Mouse (Mus musculus) embryonic facial prominence, embryonic 12.5 days (tissue): ENCODE measurements around the gene Serpinb7. TPM values are rescaled to one million over a fixed set of nuclear protein-coding genes. Genes with fewer than 3 reads are reported as not detected.

Experiments
- ATAC-seq: fragments of 200-750 bp; cut with Nextera tagmentation; 2 replicates; pipeline ENCODE4 v1.8.0; 2017; ENCODE audit not compliant: insufficient number of reproducible peaks, insufficient read depth, low FRiP score, low TSS enrichment
- H3K27ac ChIP-seq: fragments of 300-500 bp; sonication (generic); 2 replicates; pipeline ENCODE4 v1.5.1; 2016; ENCODE audit warnings: mild to moderate bottlenecking
- H3K27me3 ChIP-seq: fragments of 300-500 bp; sonication (generic); 2 replicates; pipeline ENCODE4 v1.6.1; 2016; ENCODE audit warnings: mild to moderate bottlenecking, moderate library complexity
- H3K36me3 ChIP-seq: fragments of 300-500 bp; sonication (generic); 2 replicates; pipeline ENCODE4 v1.6.1; 2016; ENCODE audit warnings: mild to moderate bottlenecking
- H3K4me1 ChIP-seq: fragments of 300-500 bp; sonication (generic); 2 replicates; pipeline ENCODE4 v1.6.1; 2016
- H3K4me2 ChIP-seq: fragments of 300-500 bp; sonication (generic); replicated peaks from 2 replicates; pipeline ENCODE4 v1.6.1; 2016; ENCODE audit warnings: mild to moderate bottlenecking, moderate library complexity
- H3K4me3 ChIP-seq: fragments of 300-500 bp; sonication (generic); 2 replicates; pipeline ENCODE4 v1.5.1; 2016; ENCODE audit warnings: mild to moderate bottlenecking
- H3K9ac ChIP-seq: fragments of 300-500 bp; sonication (generic); 2 replicates; pipeline ENCODE4 v1.6.1; 2016; ENCODE audit warnings: mild to moderate bottlenecking, moderate library complexity
- H3K9me3 ChIP-seq: fragments of 300-500 bp; sonication (generic); 2 replicates; pipeline ENCODE4 v1.6.1; 2016; ENCODE audit warnings: mild to moderate bottlenecking, moderate library complexity
- WGBS: fragments of 180-500 bp; shearing (Covaris S2); methylation state at CpG from one replicate; pipeline ENCODE4 v1.1.7; 2016; 5-methylcytosine and 5-hydroxymethylcytosine counted together
- polyA plus RNA-seq: library from polyadenylated mRNA; unstranded; fragments of >200 nt; fragmentation: Nextera tagmentation; extraction: Ambion mirVana; gene quantifications from 2 replicates; pipeline ENCODE4 v1.2.1, GENCODE M21; 2016

The Serpinb7 gene
- polyA plus RNA-seq, 1 experiment from 2014 or later: 0.46 TPM

GRCm38 (mm10) chr1:107397481-107397880 lies 2.0 kb upstream of the Serpinb7 start:
- Histone ChIP-seq H3K27ac (no peak overlapping the region), H3K4me1 (no peaks in the 10 kb centered on the region), H3K9me3 (no peaks in the 10 kb centered on the region), H3K4me3 (no peak overlapping the region), H3K36me3 (no peaks in the 10 kb centered on the region), H3K4me2 (no peak overlapping the region), H3K9ac (no peak overlapping the region), H3K27me3 (no peaks in the 10 kb centered on the region)
- ATAC-seq: no peak
- 79% methylated on average over 1 of the region's 1 CpGs for WGBS

GRCm38 (mm10) chr1:107402082-107402481 lies 2.6 kb downstream of the Serpinb7 start:
- Histone ChIP-seq H3K4me3 (no peak overlapping the region), H3K9ac (no peak overlapping the region), H3K27ac (no peak overlapping the region), H3K4me1 (no peaks in the 10 kb centered on the region), H3K4me2 (no peak overlapping the region), H3K9me3 (no peaks in the 10 kb centered on the region), H3K27me3 (no peaks in the 10 kb centered on the region), H3K36me3 (no peaks in the 10 kb centered on the region)
- WGBS: 77% methylated on average over 4 of the region's 4 CpGs
- ATAC-seq: no peak

GRCm38 (mm10) chr1:107414650-107415049 lies 15.2 kb downstream of the Serpinb7 start:
- Histone ChIP-seq H3K9ac (no peak overlapping the region), H3K27ac (no peak overlapping the region), H3K9me3 (no peaks in the 10 kb centered on the region), H3K27me3 (no peaks in the 10 kb centered on the region), H3K4me1 (no peaks in the 10 kb centered on the region), H3K4me2 (no peak overlapping the region), H3K4me3 (no peak overlapping the region), H3K36me3 (no peaks in the 10 kb centered on the region)
- no peak for ATAC-seq
- WGBS: 28% methylated on average over 1 of the region's 1 CpGs

GRCm38 (mm10) chr1:107422487-107422886 lies 23.0 kb downstream of the Serpinb7 start:
- WGBS: 80% methylated on average over 4 of the region's 4 CpGs
- Histone ChIP-seq H3K36me3 (no peaks in the 10 kb centered on the region), H3K27ac (no peak overlapping the region), H3K9me3 (no peaks in the 10 kb centered on the region), H3K9ac (no peak overlapping the region), H3K4me1 (no peaks in the 10 kb centered on the region), H3K4me3 (no peak overlapping the region), H3K27me3 (no peaks in the 10 kb centered on the region), H3K4me2 (no peak overlapping the region)
- no peak for ATAC-seq

DNA sequence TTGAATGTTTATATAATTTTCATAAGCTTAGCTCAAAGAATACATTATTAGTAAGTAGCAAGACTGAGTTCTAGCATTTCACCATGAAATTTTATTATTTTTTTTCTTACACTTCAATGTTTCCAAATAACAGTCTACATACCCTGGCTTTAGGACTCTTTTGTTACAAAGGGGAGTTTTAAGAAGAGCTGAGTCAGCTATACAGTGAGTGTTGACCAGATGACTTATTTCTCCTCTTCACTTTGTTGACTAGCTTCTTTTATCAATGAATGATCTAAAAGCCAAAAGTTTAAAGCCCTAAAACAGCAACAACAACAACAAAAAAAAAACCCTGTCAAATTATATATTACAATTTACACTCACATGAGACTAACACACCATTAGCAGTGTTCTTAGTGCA lies 31.8 kb downstream of the Serpinb7 start:
- ATAC-seq: no peak
- Histone ChIP-seq H3K9ac (no peak overlapping the region), H3K4me2 (no peak overlapping the region), H3K4me1 (no peaks in the 10 kb centered on the region), H3K4me3 (no peak overlapping the region), H3K36me3 (no peaks in the 10 kb centered on the region), H3K27ac (no peak overlapping the region), H3K9me3 (no peaks in the 10 kb centered on the region), H3K27me3 (no peaks in the 10 kb centered on the region)

DNA sequence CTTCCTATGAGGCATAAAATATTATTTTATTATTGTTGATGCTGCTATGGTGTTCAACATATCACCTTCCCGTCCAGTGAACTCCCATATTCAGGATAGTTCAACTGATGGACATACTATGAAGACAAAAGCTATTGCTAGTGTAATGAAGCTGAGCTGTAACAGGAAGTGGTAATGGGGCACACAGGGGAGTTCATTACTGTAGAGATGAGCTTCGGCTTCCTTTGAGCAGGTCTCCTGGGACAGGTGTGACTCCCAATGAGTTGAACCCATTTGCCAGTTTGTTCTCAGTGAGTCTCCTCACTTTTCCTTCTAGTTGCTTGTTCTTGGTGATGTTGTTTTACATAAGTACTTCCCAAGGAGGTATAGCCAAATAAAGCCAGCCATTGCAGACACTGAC lies 36.1 kb downstream of the Serpinb7 start:
- H3K27me3 ChIP-seq: no peaks in the 10 kb centered on the region
- H3K4me1 ChIP-seq: no peaks in the 10 kb centered on the region
- H3K9ac ChIP-seq: no peak overlapping the region
- WGBS: 91% methylated on average over 2 of the region's 2 CpGs
- no peaks in the 10 kb centered on the region for H3K9me3 ChIP-seq
- no peak overlapping the region for H3K27ac ChIP-seq
- H3K4me3 ChIP-seq: no peak overlapping the region
- ATAC-seq: no peak
- no peak overlapping the region for H3K4me2 ChIP-seq
- H3K36me3 ChIP-seq: no peaks in the 10 kb centered on the region

DNA sequence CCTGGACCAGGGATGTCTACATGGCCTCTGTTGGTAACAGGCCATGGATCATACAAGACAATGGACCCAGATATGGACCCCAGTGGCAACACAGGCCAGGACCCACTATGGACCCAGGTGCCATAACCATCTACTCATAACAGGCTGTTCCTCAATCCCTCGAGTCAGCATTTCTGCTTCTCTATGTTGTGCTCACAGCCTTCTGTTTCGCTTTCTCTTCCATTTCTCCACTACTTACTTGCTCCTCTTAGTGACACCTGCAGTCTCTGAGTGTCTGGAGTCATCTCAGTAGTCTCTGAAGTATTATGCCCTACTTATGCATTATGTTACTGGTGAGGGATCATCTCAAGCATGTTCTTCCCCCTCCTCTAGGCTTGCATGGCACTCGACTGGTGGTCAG lies 40.0 kb downstream of the Serpinb7 start:
- H3K4me1 ChIP-seq: no peaks in the 10 kb centered on the region
- no peak for ATAC-seq

GRCm38 (mm10) chr1:107445352-107445751 lies 45.9 kb downstream of the Serpinb7 start:
- Histone ChIP-seq H3K9me3 (no peaks in the 10 kb centered on the region), H3K4me1 (no peaks in the 10 kb centered on the region), H3K4me3 (no peak overlapping the region), H3K27me3 (no peaks in the 10 kb centered on the region), H3K9ac (no peak overlapping the region), H3K27ac (no peak overlapping the region), H3K4me2 (no peak overlapping the region), H3K36me3 (no peaks in the 10 kb centered on the region)
- ATAC-seq: no peak
- WGBS: 87% methylated on average over 5 of the region's 5 CpGs

More for the DNA sequence above, 40.0 kb downstream of the Serpinb7 start:
- no peak overlapping the region for H3K4me3 ChIP-seq
- H3K36me3 ChIP-seq: no peaks in the 10 kb centered on the region
- H3K4me2 ChIP-seq: no peak overlapping the region
- no peak overlapping the region for H3K27ac ChIP-seq
- H3K9me3 ChIP-seq: no peaks in the 10 kb centered on the region
- no peak overlapping the region for H3K9ac ChIP-seq
- H3K27me3 ChIP-seq: no peaks in the 10 kb centered on the region
- 81% methylated on average over 3 of the region's 3 CpGs for WGBS

GRCm38 (mm10) chr1:107447228-107447931 lies 47.9 kb downstream of the Serpinb7 start:
- WGBS: 65% methylated on average over 3 of the region's 3 CpGs
- no peak overlapping the region for H3K4me3 ChIP-seq
- no peaks in the 10 kb centered on the region for H3K9me3 ChIP-seq
- H3K27me3 ChIP-seq: no peaks in the 10 kb centered on the region
- no peak overlapping the region for H3K9ac ChIP-seq
- no peak overlapping the region for H3K4me2 ChIP-seq
- no peak for ATAC-seq
- H3K36me3 ChIP-seq: no peaks in the 10 kb centered on the region
- H3K27ac ChIP-seq: no peak overlapping the region
- no peaks in the 10 kb centered on the region for H3K4me1 ChIP-seq

GRCm38 (mm10) chr1:107479909-107480308 lies 80.5 kb downstream of the Serpinb7 start:
- Histone ChIP-seq H3K36me3 (no peaks in the 10 kb centered on the region), H3K9me3 (no peaks in the 10 kb centered on the region), H3K27me3 (no peaks in the 10 kb centered on the region), H3K9ac (no peak overlapping the region), H3K4me1 (no peaks in the 10 kb centered on the region), H3K27ac (no peak overlapping the region), H3K4me2 (no peak overlapping the region), H3K4me3 (no peak overlapping the region)
- ATAC-seq: no peak

DNA sequence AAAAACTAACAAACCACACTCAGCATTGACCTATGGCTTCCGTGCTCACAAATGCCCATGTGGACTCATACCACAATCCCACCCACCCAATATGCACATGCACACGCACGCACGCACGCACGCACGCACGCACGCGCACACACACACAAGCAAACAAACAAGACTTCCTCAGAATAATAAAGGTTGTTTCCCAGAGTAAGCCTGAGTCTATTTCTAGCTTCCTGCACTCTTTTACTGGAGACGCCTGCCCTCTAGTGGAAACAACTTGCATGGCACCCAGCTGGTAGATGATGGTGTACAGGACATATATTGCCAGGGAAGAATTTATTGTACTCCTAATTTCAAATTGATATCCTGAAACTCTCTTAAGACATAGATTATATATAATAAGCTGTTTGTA lies 82.0 kb downstream of the Serpinb7 start:
- Histone ChIP-seq H3K4me3 (no peak overlapping the region), H3K27ac (no peak overlapping the region), H3K27me3 (no peaks in the 10 kb centered on the region), H3K36me3 (no peaks in the 10 kb centered on the region), H3K9me3 (no peaks in the 10 kb centered on the region), H3K9ac (no peak overlapping the region), H3K4me2 (peak overlapping the region; percentile 35), H3K4me1 (no peaks in the 10 kb centered on the region)
- 0 out of 2 replicates have a peak, but pooled peaks have one; percentile 15 for ATAC-seq
- 26% methylated on average over 11 of the region's 11 CpGs for WGBS

GRCm38 (mm10) chr1:107489577-107489976 lies 90.1 kb downstream of the Serpinb7 start:
- Histone ChIP-seq H3K9ac (no peak overlapping the region), H3K36me3 (no peaks in the 10 kb centered on the region), H3K4me3 (no peak overlapping the region), H3K4me1 (no peaks in the 10 kb centered on the region), H3K27ac (no peak overlapping the region), H3K4me2 (no peak overlapping the region), H3K27me3 (no peaks in the 10 kb centered on the region), H3K9me3 (no peaks in the 10 kb centered on the region)
- ATAC-seq: no peak
- 42% methylated on average over 8 of the region's 8 CpGs for WGBS
